Mouse (Mus musculus) inflammation-experienced regulatory T-cells, adult 6 months (primary cell): ENCODE data around the gene Rpap3. TPM values are rescaled to one million over a fixed set of nuclear protein-coding genes. Genes with fewer than 3 reads are reported as not detected.

Experiments used
- ATAC-seq: one replicate; pipeline ENCODE4 v1.8.0; 2017
- polyA plus RNA-seq, 3 experiments: library from polyadenylated mRNA; unstranded; fragments of 100-300 nt; shearing (Covaris generic); gene quantifications; one replicate each; pipeline ENCODE4 v1.2.1; 2017

Rpap3 gene
- polyA plus RNA-seq, result 10 to 100 TPM; 17.3 to 34.2 (median 22.8) TPM

GRCm38 (mm10) chr15:97705211-97706050 is at the start of gene Rpap3:
Gene Rpap3, minus strand, starts transcription at chr15:97705825.
- peak; percentile 91 for ATAC-seq

- ATAC-seq, result no peak
Measured at GRCm38 (mm10) chr15:97755361-97755760, 49.7 kb upstream of the Rpap3 start.

- ATAC-seq, result no peak
Measured at GRCm38 (mm10) chr15:97754476-97754875, 48.9 kb upstream of the Rpap3 start.

- no peak for ATAC-seq
Measured at GRCm38 (mm10) chr15:97752491-97752890, 46.9 kb upstream of the Rpap3 start.

GRCm38 (mm10) chr15:97751676-97752075 is 46.1 kb upstream of the Rpap3 start:
- no peak for ATAC-seq

GRCm38 (mm10) chr15:97750697-97751096 is 45.1 kb upstream of the Rpap3 start:
- ATAC-seq, result no peak

- no peak for ATAC-seq
Measured at GRCm38 (mm10) chr15:97749841-97750240, 44.2 kb upstream of the Rpap3 start.

- ATAC-seq, result no peak
Measured at GRCm38 (mm10) chr15:97749397-97749796, 43.8 kb upstream of the Rpap3 start.

GRCm38 (mm10) chr15:97748964-97749363 is 43.3 kb upstream of the Rpap3 start:
- ATAC-seq, result no peak

GRCm38 (mm10) chr15:97748309-97748708 is 42.7 kb upstream of the Rpap3 start:
- no peak for ATAC-seq

- ATAC-seq, result no peak
Measured at GRCm38 (mm10) chr15:97747486-97747885, 41.9 kb upstream of the Rpap3 start.

- no peak for ATAC-seq
Measured at GRCm38 (mm10) chr15:97746748-97747147, 41.1 kb upstream of the Rpap3 start.

GRCm38 (mm10) chr15:97746278-97746677 is 40.7 kb upstream of the Rpap3 start:
- ATAC-seq, result no peak

GRCm38 (mm10) chr15:97745331-97745730 is 39.7 kb upstream of the Rpap3 start:
- no peak for ATAC-seq

GRCm38 (mm10) chr15:97744930-97745329 is 39.3 kb upstream of the Rpap3 start:
- no peak for ATAC-seq

- ATAC-seq, result no peak
Measured at GRCm38 (mm10) chr15:97743961-97744525, 38.4 kb upstream of the Rpap3 start.

GRCm38 (mm10) chr15:97743210-97743609 is 37.6 kb upstream of the Rpap3 start:
- ATAC-seq, result no peak

GRCm38 (mm10) chr15:97742600-97742999 is 37.0 kb upstream of the Rpap3 start:
- ATAC-seq, result no peak

GRCm38 (mm10) chr15:97742074-97742473 is 36.4 kb upstream of the Rpap3 start:
- no peak for ATAC-seq

- no peak for ATAC-seq
Measured at GRCm38 (mm10) chr15:97741662-97742061, 36.0 kb upstream of the Rpap3 start.

GRCm38 (mm10) chr15:97740283-97740732 is 34.7 kb upstream of the Rpap3 start:
- no peak for ATAC-seq

- no peak for ATAC-seq
Measured at GRCm38 (mm10) chr15:97738923-97739322, 33.3 kb upstream of the Rpap3 start.

- ATAC-seq, result no peak
Measured at GRCm38 (mm10) chr15:97731988-97732387, 26.4 kb upstream of the Rpap3 start.

- ATAC-seq, result no peak
Measured at GRCm38 (mm10) chr15:97731111-97731510, 25.5 kb upstream of the Rpap3 start, which contains the start of gene Endou. Gene Endou, minus strand, starts transcription at chr15:97731339.
